Mouse (Mus musculus) heart, adult 8-10 months (tissue): ENCODE data around the gene Slc9a8. TPM values are rescaled to one million over a fixed set of nuclear protein-coding genes. Genes with fewer than 3 reads are reported as not detected.

Experiments
- DNase-seq: peaks from one replicate; pipeline ENCODE4 v3.0.0; 2022; ENCODE audit warnings: low spot score
- total RNA-seq, 4 experiments: library from RNA; stranded (reverse); gene quantifications; 2 replicates each; pipeline ENCODE4 v1.2.4; 2022

Gene Slc9a8
- total RNA-seq, 4 experiments from 2014 or later: 24.6 to 30.5 (median 25.6) TPM

DNA sequence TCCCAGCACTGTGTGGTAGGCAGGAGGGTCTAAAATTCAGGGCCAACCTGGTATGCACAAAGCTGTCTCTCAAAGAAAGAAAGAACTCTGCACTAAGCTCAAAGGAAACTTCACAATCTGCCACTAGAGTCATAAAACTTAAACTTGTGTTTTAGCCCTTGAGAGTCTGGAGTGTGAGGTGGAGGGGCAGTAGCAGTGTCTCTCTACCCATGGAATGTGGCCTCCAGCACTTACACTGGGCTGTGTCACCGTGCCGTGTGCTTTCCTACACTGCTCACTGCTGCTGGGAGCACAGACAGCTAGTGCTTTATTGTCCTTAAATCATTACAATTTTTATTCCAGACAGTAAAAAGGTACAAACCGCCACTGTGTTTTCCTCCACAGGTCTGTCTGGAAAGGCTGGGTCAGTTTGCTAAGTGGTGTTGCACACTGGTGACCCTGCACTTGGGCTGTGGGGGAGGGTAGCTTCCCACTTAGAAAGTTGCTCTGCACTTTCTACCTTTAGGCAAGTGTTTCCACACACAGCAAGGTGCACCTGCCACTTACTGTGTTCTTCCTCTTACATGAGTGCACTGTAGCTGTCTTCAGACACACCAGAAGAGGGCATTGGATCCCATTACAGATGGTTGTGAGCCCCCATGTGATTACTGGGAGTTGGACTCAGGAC is 86.3 kb downstream of the Slc9a8 start:
- no peak for DNase-seq

DNA sequence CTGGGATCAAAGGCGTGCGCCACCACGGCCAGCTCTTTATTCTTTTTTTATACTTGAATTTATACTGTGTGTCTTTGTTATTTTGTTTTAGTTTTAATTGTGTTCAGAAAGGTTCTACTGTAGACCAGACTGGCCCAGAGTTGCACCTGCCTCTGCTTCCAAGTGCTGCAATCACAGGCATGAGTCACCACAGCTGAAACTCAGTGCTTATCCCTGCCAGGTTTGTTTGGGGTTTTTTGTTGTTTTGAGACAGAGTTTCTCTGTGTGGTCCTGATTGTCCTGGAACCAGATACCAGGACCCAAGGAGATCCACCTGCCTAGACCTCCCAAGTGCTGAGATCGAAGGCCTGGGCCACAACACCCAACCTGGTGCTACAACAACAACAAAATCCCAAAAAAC is 87.1 kb downstream of the Slc9a8 start:
- no peak for DNase-seq

DNA sequence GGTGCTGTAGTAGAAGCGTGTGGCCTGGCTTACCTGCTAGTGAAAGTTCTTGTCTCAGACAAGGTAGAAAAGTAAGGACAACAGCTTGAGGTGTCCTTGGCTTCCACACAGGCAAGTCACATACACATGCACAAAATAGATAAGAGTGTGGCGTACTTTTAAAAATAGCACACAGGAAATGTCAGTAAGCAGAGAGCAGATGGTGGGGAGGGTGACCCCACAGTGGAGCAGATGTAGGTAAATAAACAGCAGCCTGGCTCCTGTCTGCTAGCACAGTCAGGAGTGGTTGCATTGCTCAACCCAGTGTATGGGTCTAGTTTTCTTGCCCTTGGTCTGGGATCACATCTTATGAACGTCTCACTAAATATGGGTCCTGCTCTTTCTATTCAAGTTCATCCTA is 89.0 kb downstream of the Slc9a8 start:
- DNase-seq: peak; percentile 41

DNA sequence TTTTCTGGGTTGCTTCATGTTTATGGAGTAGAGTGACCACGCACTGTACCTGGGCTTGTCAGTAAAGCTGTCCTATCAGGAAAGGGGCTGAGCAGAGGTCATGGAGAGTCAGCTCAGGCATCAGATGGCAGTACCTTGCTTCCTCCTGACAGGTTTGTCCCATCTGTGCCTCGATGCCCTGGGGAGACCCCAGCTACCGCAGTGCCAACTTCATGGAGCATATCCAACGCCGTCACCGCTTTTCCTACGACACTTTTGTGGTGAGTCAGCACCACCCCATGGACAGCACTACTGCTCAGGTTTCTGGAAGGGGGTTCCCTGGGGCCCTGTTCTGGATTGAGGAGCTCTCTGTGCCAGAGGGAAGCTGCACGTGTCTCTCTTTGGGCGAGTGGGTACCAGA is 90.9 kb downstream of the Slc9a8 start:
- no peak for DNase-seq

DNA sequence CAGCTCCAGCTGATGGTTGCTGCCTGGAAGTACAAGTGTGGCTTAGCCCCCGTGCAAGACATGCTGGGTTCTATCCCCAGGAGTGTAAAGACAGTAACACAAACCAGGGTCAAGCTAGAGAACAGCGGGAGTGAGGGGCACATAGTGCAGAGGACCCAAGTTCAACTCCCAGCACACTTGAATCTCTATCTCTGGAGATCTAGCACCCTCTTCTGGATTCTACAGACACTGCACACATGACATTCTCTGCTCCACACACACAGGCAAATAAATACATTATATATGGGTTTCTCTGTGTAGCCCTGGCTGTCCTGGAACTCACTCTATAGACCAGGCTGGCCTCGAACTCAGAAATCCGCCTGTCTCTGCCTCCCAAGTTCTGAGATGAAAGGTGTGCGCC is 91.5 kb downstream of the Slc9a8 start:
- DNase-seq: no peak

DNA sequence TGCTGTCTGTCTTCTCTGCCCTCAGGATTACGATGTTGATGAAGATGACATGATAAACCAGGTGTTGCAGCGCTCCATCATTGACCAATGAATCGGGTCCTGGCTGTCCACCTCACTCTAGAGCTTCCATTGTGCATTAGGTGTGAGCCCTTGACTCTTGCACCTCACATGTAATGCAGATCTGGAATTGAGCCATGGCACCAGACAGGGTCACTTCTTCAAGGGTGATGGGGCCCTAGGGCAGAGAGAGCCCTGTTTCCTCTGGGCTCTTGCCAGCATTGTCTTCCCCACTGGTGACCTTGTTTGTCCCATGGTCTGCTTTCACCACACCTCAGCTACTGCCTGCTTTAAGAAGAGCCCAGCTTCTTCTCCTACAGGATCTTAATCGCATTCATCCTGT is 93.1 kb downstream of the Slc9a8 start:
- DNase-seq: no peak

DNA sequence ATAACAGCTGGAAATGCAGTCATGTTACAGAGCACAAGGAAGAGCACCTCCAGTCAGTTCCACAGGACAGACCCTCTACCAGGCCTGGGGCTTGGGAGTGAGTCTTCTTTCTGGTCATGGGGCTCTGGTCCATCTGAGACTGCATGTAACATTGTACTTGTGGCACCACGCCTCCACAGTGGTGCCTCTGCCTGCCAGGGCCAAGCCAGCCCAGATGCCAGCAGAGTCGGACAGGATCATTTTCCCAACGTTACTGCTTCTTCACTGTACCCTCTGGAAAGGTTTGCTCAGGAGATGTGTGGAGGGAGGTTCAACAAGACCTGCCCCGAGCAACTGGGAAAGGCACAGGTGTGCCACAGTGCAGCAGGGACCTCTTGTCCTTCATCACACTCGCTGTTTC is 94.2 kb downstream of the Slc9a8 start:
- DNase-seq: no peak

DNA sequence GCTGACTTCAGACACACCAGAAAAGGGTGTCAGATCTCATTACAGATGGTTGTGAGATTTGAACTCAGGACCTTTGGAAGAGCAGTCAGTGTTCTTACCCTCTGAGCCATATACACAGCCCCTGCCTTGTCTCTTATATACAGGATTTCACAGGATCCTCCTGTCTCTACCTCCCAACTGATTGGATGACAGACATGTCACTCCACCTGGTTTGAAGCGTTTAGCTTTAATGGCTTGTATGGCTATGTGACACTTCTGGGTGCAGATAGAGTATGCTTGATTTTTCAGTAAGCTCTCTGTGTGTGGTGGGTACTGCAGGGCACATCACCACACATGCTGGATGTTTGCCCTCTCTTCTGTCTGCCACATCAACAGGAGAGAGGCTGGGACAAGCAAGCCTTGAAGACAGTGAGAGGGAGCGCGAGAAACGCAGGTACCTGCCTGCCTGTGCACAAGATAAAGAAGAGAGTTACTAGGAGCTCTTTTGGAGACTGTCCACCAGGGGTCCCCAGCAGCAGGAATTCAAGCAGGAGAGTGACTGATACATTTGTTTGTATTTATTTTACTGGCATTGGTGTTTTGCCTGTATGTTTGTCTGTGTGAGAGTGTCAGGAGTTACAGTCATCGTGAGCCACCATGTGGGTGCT is 98.2 kb downstream of the Slc9a8 start:
- no peak for DNase-seq

Other genes with a start within 250 kb of the Slc9a8 start
- gene Kcnb1, start 231.6 kb upstream of the Slc9a8 start, total RNA-seq: 10 to 100 TPM; 33.9 to 43.8 (median 38.8) TPM
- gene Ptgis, start 181.1 kb upstream of the Slc9a8 start, total RNA-seq: 10 to 100 TPM; 14.5 to 23.5 (median 16.9) TPM
- 10 to 100 TPM in 3 of 4 experiments, 1 to 10 TPM in 1; 8.9 to 12.8 (median 11.6) TPM for gene B4galt5, start 72.5 kb upstream of the Slc9a8 start, total RNA-seq
- 10 to 100 TPM; 66.2 to 82.2 (median 75.4) TPM for gene Rnf114, start 70.9 kb downstream of the Slc9a8 start, total RNA-seq
- gene Spata2, start 71.2 kb downstream of the Slc9a8 start, total RNA-seq: 10 to 100 TPM; 10.3 to 17.0 (median 15.9) TPM
- gene Snai1, start 116.5 kb downstream of the Slc9a8 start, total RNA-seq: 1 to 10 TPM; 1.2 to 2.2 (median 1.4) TPM
- 100 to 1,000 TPM; 120 to 152 (median 139) TPM for gene Ube2v1, start 210.4 kb downstream of the Slc9a8 start, total RNA-seq
- gene Gm20431, start 239.8 kb downstream of the Slc9a8 start, total RNA-seq: 10 to 100 TPM; 15.3 to 19.4 (median 18.2) TPM